Mouse (Mus musculus): ENCODE data around the gene Asphd1.

Asphd1 gene

DNA sequence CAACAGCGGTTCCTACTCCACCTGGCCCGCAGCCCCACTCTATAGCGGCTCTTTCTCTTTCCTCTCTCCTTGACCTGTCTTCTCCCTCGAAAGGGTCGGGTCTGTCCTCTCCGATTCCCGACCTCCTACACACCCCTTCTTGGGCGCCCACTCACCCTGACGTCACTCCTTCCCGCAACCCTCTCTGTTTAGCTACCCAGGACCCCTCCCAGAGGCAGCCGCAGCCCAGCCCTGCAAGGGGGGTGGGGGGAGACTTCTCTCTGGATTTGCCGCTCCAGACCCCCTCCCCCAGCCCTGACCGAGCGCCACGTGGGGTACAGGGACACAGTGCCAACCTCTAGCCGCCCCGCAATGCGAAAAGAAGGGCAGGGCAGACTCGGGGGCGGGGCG is at the start of gene Asphd1:
Gene Asphd1, minus strand, starts transcription at position 180 of the 390 bp plus-strand sequence.
- DNase-seq (ENCODE audit: extremely low read depth, insufficient read length, low spot score): no peak

DNA sequence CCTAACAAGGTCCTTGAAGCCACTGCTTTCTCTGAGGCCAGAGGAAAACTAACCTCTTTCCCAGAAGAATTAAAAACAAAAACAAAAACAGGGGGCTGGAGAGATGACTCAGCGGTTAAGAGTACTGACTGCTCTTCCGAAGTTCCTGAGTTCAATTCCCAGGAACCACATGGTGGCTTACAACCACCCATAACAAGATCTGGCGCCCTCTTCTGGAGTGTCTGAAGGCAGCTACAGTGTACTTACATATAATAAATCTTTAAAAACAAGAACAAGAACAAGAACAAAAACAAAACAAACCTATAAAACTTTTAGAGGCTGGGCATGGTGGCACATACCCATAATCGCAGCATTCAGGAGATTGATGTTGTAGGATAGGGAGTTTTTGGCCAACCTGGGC is 47.1 kb upstream of the Asphd1 start:
- no peak for DNase-seq (ENCODE audit: extremely low read depth, insufficient read length, low spot score)

GRCm38 (mm10) chr7:126988816-126989215 is 39.4 kb upstream of the Asphd1 start:
- no peak for DNase-seq (ENCODE audit: extremely low read depth, insufficient read length, low spot score)

DNA sequence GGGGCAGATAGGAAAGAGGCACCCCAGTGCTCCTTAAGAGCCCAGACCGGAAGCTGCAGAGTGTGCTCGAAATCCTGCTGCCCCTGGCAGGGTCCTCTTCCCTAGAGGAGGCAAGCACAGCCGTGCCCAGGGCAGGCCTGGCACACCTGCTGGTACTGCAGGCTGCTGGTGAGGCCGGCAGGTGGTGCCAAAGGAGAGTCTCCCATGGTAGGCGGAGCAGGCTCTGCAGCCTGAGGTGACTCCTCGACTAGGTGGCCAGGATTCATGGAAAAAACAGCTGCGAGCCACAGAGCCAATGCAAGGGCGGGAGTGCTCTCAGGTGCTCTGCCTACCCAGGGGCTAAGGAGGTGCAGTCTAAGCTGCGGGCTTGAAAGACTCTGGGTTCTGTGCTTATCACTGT is 36.9 kb upstream of the Asphd1 start:
- no peak for DNase-seq (ENCODE audit: extremely low read depth, insufficient read length, low spot score)

GRCm38 (mm10) chr7:126984667-126985444 is 35.5 kb upstream of the Asphd1 start:
- no peak for DNase-seq (ENCODE audit: extremely low read depth, insufficient read length, low spot score)

- DNase-seq (ENCODE audit: extremely low read depth, insufficient read length, low spot score): no peak
These were observed 33.7 kb upstream of the Asphd1 start for GRCm38 (mm10) chr7:126983113-126983512.

- DNase-seq (ENCODE audit: extremely low read depth, insufficient read length, low spot score): no peak
These were observed 32.7 kb upstream of the Asphd1 start for GRCm38 (mm10) chr7:126982054-126982453.

- no peak for DNase-seq (ENCODE audit: extremely low read depth, insufficient read length, low spot score)
These were observed 32.2 kb upstream of the Asphd1 start for GRCm38 (mm10) chr7:126981601-126982000.

DNA sequence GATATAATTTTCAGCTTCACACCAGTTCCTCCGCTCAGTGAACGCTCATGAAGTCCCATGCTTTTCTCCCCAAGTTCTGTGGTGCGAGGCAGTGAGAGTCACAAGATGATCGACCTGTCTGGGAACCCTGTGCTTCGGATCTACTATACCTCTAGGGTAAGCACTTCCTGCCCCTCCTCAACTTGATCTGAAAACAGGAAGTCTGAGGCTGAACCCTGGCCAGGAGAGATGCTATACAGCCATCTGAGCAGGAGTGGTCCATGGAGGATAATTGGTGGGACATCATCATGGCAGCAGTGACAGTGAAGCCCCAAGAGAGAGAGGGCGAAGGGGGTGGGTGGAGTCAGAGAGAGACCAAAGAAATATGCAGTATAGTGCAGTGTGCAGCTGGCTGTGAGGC is 29.5 kb upstream of the Asphd1 start:
- DNase-seq (ENCODE audit: extremely low read depth, insufficient read length, low spot score): no peak

GRCm38 (mm10) chr7:126976878-126977459 is 27.6 kb upstream of the Asphd1 start:
- no peak for DNase-seq (ENCODE audit: extremely low read depth, insufficient read length, low spot score)

GRCm38 (mm10) chr7:126975950-126976866 is 26.8 kb upstream of the Asphd1 start, which contains the start of gene Cdiptos:
Cdiptos (minus strand) TSS chr7:126976098.
- DNase-seq (ENCODE audit: extremely low read depth, insufficient read length, low spot score): peak; percentile 87

GRCm38 (mm10) chr7:126975893-126975949 is 26.3 kb upstream of the Asphd1 start, which contains the start of gene Cdipt:
Cdipt (plus strand) TSS chr7:126975914.
- DNase-seq (ENCODE audit: extremely low read depth, insufficient read length, low spot score): no peak

- DNase-seq (ENCODE audit: extremely low read depth, insufficient read length, low spot score): no peak
These were observed 26.1 kb upstream of the Asphd1 start for GRCm38 (mm10) chr7:126975493-126975892.

DNA sequence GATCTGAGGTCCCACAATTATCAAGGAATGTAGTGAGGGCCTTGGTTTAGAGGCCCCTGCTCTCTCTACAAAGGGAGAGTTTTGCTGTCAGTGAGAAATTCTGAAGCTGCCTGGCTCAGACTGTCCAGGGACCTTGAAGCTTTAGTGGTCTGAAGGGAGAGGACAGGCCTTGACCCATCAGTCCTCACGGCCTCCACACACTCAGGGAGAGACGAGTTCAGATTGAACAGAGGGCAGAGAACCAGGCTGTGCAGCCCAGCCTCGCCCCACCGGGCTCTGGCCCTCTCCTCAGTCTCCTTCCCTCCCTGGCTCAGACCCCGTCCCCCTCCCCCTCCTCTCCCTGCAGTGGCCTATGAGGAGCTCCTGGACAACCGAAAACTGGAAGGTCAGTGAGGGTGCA is 18.0 kb upstream of the Asphd1 start:
- no peak for DNase-seq (ENCODE audit: extremely low read depth, insufficient read length, low spot score)

DNA sequence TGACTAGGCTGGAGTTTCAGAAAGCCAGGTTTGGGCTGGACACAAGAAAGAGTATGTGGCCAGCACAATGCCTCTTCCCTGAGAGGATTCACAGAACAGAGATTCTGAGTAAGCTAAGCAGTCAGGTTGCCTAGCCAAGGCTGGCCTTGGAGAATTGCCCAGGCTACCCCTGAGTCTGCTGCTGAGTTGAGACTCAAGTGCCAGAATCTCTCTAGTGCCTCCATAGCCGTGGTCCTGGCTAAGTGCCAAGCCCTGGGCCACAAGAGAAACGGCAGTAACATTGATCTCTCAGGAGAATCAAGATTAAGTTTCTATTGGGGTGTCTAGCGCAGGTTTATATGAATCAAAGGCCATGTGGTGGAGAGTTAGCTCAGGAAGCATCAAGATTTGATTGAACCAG is 16.2 kb upstream of the Asphd1 start:
- DNase-seq (ENCODE audit: extremely low read depth, insufficient read length, low spot score): no peak

- DNase-seq (ENCODE audit: extremely low read depth, insufficient read length, low spot score): peak; percentile 20
These were observed 14.3 kb upstream of the Asphd1 start for GRCm38 (mm10) chr7:126963548-126964286.

- no peak for DNase-seq (ENCODE audit: extremely low read depth, insufficient read length, low spot score)
These were observed 12.6 kb upstream of the Asphd1 start for GRCm38 (mm10) chr7:126961965-126962364.

DNA sequence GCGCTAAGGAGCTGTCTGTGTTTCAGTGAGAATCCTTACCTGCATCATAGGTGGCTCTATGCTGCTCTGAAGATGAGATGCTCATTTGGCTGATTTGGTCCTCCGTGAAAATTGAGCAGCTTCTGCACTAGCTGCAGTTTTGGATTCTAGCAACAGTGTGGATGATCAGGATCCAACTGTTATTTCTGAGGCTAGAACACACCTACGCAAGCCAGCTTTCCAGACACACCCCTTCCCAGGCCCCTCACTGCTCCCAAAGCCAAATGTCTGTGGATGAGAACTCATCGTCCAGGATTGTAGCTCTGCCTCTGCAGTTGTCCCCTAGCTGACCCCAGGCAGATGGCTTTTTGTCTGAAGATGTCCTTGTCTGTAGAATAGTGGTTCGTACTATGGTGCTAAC is 11.7 kb upstream of the Asphd1 start:
- no peak for DNase-seq (ENCODE audit: extremely low read depth, insufficient read length, low spot score)

GRCm38 (mm10) chr7:126959780-126960179 is 10.4 kb upstream of the Asphd1 start:
- no peak for DNase-seq (ENCODE audit: extremely low read depth, insufficient read length, low spot score)

- DNase-seq (ENCODE audit: extremely low read depth, insufficient read length, low spot score): no peak
These were observed 5.7 kb upstream of the Asphd1 start for GRCm38 (mm10) chr7:126955125-126955524.

DNA sequence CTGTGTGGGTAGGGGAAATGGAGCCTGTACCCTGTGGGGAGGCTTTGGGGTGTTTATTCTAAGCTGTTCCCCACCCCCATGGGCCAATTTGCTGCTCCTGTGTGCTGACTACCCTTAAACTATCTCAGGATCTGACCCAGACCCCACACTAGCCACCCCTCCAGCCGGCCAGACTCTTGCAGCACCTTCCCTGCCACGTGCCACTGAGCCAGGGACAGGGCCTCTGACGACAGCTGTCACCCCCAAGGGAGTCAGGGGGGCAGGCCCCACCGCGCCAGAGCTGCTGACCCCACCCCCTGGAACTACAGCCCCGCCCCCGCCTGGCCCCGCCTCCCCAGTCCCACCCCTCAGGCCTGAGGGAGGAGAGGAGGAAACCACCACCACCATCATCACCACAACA is 3.3 kb upstream of the Asphd1 start:
- no peak for DNase-seq (ENCODE audit: extremely low read depth, insufficient read length, low spot score)
